Mouse (Mus musculus) monocyte, adult 5-6 weeks (primary cell): ENCODE results near the gene Dmac2. TPM values are rescaled to one million over a fixed set of nuclear protein-coding genes. Genes with fewer than 3 reads are reported as not detected.
A peak's percentile ranks its signal among the peaks of the same experiment; 100 is the strongest.

Source experiments
- ATAC-seq: fragments of 153-309, 156-312 bp; replicated peaks from 2 replicates; pipeline ENCODE4 v1.8.0; 2017; ENCODE audit warnings: mild to moderate bottlenecking; ENCODE audit not compliant: low TSS enrichment, insufficient number of reproducible peaks, severe bottlenecking, poor library complexity, low FRiP score
- total RNA-seq: library from RNA; stranded (forward); fragments of 200-1000, 200-491, 200-594 nt; gene quantifications from 3 replicates; pipeline ENCODE4 v1.2.3, GENCODE M21; 2017

Dmac2 gene
- total RNA-seq, 1 experiment from 2014 or later = 37.9 TPM

DNA sequence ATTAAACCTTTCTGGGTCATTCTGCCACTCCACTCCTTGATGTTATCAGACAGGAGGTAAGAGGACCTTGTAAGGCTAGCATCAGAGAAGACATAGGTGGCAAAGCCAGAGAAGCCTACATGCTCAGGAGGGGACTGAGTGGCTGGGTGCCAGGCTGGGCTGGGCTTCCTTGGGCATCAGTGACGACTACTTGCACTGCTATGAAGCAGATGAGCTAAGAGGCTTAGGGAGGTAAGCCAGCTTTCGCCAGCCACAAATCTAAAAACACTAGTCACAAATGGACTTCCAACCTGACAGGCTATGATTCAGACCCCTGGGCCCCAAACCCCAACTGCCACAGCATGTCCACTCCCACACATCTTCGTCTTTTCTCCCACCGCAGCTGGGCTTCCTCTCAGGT lies 25.4 kb downstream of the Dmac2 start:
- ATAC-seq = no peak

DNA sequence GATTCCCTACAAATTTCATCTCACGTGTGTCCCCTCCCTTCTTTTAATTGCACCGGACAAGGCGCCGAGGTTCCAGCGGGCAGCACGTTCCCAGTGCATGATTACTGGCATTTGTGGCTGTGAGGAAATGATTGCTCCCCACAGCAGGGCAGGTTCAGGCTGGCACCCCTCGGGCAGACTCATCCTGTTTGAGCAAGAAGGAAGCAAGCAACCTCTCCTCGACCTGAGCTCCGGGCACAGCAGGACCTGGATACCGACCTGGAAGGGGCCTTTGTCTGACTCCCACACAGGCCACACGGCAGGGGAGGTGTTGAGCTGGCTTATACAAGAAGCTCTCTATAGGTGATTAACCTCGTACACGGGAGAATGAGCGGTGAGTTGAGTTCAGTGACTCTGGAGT lies 25.9 kb downstream of the Dmac2 start:
- no peak for ATAC-seq

DNA sequence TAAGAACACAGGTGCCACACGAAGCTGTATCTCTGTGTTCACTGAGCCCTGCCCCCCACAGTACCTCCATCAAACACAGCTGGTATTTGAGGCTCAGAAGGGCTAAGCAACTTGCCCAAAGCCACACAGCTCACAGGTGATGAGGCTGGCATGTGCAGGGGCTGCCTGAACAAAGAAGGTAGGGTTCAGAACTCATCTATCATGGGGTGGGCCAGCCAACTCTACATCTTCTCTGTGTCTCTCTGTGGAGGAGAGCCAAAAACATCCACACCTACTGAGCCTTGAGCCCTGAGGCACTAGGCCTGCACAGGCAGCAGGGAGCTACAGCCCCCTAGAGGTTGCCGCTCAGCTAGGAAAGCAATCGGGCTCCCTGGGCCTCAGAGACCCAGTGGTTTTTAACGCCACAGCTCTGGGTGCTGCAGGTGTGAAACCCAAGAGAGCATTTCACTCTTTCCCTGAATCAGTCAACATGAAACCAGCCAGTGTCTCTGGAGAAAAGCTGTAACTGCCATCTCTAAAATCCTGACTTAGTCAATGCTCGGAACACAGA lies 28.4 kb downstream of the Dmac2 start:
- peak; percentile 20; the same call in 1 of the 2 replicates for ATAC-seq

DNA sequence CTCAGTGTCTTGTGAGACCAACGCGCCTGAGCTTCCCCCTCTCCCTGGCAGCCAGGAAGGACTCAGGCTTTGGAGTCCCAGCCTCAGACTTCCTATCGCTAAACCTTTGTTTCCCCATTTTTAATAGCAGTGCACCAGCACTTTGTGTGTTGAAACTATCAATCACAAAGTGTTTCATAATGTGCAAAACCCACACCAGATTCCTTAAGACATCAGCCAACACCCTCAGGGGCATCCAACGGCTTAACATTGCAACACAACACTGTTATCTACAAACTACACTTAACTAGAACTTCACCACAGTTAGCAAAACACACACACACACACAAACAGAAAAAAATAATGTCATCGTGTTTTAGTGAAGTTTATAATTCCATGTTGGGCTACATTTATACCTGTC lies 30.6 kb downstream of the Dmac2 start:
- 0 out of 2 replicates have a peak, but pooled peaks have one; percentile 12 for ATAC-seq

DNA sequence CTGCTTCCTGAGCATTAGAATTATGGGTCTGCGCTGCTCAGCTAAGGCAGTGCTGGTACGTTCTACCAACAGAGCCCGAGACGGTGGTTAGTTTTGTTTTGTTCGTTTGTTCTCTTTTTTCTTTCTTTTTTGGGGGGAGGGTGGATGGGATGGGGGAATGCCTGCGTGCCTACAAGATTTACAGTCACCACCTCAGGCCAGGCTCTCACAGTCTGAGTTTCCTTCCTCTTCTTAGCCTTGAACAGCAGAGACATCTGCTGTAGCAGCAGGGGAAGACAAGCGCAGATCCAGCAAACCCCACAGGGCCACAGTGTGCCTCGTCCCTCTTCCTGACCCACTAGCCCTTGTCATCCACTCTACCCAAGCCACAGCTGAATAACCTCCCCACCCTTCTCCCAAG lies 32.1 kb downstream of the Dmac2 start:
- ATAC-seq = peak; percentile 73

DNA sequence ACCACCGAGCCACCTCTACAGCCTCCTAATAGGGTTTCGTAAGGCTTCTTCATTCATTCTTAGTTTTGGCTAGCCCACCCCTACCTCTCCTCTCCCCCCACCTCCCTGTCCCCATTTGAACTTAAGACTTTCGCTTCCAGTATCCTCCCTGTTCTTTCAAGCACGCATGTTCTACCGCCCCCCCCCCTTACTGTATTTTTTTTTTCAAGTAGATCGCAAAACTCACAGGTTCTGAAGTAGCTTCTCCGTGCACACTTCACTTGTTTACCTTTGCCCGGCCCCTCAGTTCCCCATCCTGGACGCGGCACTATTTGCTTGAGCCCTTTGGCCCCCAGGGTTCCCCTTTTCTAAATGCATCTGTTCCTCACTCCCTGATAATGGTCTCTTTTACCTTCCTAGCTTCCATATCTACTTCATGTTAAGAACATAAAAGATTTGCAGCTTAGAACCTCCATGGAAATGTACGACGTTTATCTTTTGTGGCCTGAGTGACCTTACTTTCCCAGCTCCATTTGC lies 33.1 kb downstream of the Dmac2 start:
- peak; percentile 36; the same call in 1 of the 2 replicates for ATAC-seq

DNA sequence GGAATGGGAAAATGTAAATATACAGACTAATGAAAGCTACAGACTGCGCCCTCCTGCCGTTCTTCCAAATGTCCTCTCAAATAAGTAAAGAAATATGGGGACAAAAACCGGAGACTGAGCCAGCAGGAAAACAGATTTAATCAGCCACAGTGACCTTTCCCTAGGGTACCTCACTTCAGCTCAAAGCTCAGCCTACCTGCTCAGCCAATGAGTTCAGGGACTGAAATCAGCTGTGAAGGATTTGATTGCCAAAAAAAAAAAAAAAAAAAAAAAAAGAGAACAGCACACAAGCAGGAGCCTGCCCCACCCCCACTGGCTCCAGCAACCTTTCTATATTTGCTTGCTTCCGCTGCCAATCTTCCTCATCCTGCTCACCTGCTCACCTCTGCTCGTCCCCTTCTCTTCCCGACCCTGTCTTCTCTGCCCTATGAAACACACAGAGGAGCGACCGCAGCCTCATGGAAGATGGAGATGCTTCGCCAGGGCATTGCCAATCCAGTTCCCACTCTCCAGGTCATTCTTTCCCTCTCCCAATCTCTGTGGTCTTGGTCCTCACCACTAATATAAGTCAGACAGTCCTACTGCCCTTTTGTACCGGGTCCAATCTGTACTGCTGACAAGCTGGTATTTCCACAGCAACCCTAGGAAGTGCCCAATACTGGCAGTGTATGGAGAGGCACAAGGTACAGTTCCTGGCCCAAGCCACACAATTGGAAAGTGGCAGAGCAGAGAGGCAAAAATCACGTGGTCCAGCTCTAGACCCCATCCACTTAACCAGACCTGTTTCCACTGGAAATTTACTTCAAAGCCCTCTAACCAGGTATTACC lies 36.6 kb downstream of the Dmac2 start:
- ATAC-seq = no peak

DNA sequence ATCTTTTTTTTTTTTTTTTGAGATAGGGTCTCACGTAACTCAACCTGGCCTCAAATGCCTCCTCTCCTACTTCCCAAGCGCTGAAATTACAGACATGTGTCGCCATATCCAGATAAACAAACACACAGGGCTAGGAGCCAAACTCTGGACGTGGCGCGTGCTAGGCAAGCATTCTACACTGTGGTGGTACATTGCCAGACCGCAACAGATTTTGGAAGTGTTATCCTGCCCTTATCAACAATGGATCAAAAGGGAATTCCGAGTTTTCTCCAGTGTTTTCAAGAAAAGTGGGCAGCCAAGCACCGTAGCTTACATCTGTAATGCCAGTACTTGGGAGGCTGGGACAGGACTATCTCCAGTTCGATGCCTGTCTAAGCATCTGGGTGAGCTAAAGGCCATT lies 38.6 kb downstream of the Dmac2 start:
- ATAC-seq = no peak

DNA sequence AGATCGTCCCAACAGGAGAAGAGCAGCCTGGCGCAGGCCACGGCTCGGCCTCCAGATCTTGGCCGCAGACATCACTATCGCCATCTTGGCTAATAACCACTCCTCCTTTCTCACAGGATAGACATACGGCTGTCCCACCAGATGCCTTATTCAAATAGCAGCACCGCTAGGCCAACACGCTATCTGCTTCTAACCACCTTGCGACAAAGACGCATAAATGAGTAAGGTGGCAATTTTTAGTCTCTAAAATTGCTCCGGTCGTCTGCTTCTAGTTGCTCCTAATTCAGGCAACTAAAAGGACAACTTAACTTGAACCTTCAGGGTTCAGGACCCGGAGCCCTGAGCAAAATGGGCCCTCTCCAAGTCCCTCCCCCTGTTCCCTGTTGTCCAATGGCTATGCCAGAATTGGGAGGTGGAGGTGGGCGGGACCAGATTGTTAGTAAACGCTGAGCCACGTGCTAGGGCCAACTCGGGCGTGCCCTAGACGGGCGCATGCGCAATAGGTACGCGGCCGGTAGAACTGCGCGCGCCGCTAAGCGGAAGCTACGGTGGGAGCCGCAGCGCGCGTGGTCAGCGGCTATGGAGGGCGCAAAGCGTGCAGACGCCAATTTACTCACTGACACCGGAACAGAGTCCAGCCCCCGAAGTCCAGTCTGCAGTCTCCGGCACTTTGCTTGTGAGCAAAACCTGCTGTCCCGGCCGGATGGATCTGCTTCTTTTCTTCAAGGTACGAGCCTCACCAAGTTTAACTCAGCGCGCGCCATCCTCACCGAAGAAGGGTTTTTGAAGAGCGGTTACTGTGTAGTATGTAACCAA lies 39.7 kb downstream of the Dmac2 start, which contains the start of the genes Bckdha and Exosc5:
Bckdha (minus strand) TSS at position 325 of the 816 bp plus-strand sequence.
Exosc5 (plus strand) TSS at position 508 of the 816 bp plus-strand sequence.
- peak; percentile 96 for ATAC-seq

DNA sequence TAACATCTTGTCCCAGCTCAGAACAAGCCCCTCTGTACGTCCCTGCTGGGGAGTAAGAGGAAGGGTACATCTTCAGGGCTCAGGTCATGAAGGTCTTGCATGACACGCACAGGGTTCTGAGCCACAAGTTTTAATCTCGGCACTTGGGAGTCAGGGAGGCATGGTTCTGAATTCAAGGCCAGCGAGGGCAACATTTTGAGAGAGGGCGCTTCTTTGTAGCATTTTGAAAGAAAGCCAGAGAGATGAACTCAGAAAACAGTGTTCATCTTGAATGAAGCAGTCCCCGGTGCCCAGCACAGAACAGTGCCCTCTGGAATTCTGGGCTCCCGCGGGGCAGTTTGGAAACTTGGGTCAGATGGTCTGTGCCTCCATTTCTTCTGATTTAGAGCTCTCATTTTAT lies 47.2 kb downstream of the Dmac2 start:
- ATAC-seq = no peak

DNA sequence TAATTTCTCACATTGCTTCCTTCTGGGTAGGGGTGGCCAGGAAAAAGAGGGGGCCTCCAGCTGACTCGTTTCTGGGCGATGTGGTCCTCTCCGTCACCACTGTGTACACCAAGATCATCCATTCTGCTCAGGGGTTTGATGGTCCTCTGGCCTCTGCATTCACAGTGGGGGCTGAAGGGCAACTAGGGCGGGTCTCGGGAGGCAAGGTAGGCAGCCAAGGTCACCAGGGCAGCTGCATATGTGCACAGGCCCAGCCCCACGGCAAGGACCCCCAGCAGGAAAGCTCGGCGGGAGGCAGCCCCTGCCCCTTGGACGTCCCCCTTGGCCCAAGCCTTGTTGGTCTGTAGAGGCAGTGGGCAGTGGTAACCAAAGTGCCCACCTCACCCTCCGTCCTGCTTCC lies 49.9 kb downstream of the Dmac2 start:
- no peak for ATAC-seq

DNA sequence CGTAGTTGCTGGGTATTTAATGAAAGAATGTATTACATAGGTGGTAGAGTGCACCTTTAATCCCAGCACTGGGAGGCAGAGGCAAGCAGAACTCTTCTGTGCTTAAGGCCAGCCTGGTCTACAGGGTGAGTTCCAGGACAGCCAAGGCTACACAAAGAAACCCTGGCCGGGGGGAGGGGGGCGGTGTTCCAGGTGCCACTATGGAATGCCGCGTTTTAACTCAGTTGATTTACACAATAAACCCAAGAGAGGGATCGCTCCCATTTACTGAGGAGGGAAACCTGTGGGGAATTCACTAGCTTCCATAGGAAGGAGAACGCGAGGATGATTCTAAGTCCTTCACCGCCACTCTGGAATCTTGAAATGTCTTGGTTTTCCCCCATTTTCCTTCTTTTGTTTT lies 50.4 kb downstream of the Dmac2 start:
- no peak for ATAC-seq

DNA sequence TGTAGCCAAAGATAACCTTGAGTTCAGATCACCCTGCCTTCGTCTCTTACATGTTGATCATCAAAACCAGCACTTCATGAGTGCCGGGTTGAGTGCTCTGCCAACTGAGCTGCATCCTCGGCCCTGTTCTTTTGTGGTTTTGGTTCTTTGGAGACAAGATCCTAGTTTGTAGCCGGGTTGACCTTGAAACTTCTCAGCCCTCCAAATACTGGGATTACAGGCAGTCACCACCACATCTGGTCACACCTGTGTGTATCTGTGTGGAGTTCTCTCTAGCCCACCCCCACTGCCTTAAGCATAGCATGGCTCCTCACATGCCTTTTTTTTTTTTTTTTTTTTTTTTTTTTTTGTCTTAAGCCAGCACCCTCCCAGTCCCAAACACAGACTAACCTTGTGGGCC lies 50.9 kb downstream of the Dmac2 start:
- no peak for ATAC-seq

DNA sequence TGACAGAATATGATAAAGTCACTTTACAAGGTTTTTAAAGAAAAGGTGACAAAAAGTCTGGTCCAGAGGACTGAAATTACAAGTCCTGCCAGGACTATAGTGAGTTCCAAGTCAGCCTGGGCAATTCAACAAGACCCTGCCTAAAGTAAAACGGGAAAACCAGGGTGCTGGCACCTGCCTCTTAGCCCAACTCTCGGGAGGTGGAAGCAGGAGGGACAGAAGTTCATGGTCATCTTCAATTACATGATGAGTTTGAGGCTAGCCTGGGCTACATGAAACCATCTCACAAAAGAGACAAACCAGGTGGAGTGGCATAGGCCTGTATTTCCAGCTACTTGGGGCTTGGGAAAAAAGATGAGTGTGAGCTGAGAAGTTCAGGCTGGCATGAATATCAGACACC lies 52.5 kb downstream of the Dmac2 start:
- no peak for ATAC-seq

DNA sequence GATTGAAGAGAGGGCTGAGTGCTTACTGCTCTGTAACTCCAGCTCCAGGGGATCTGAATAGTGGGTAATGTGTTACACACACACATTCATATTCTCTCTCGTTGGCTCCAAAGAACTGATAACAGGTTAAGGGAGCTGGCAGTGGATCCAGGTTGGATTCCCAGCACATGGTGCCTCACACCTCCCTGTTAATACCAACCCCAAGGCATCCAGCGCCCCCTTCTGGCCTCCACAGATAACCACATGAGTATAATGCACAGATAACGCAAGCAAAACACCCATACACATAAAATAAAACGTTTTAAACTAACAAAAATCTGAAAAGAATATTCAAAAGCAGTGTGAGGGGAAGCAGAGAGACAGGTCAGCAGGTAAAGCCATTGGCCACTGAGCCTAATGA lies 53.2 kb downstream of the Dmac2 start:
- no peak for ATAC-seq

DNA sequence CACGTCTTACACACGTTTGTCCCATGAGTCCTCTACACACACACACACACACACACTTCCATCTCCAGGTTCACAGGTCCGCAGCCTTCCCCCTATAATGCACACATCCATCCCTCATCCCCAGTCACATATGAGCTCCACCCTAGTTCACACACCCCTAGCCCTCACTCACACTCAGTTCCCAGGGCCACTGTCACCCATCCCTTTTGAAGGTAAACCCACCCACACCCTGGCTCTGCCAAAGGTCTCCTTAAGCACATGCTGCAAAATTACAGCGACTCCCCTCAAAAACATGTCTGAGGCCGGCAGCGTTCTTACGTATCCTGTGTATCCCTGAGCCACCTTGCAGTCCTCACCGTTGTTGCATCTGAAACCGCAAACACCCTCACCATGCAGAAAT lies 55.1 kb downstream of the Dmac2 start:
- no peak for ATAC-seq

DNA sequence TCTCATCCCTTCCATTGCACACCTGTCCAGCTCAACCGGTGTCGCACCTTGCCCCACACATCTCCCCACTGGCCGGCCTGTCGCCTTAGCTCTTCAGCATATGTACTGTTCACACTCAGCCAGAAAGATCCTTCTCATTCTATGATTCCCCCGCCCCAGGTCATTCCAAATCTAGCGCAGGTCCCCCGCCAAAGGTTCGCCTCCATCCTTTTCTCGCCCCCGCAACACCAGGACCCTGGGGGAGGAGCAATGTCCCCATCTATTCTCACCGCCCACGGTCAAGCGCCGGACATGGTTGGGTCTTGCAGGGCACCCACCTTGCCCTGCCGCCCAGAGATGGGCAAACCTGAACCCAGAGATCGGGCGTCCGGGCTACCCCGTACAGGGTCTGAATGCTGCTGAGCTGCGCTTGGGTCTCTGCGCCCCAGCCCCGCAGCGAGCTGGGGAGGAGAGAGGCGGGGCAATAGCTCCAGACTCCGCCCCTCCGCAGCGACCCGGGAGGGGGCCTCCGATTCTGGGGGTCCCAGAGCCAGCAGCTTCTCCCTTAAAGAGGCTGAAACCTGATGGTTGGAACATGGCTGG lies 55.6 kb downstream of the Dmac2 start, which contains the start of gene Tmem91:
Tmem91 (minus strand) TSS at position 448 of the 582 bp plus-strand sequence.
- 0 out of 2 replicates have a peak, but pooled peaks have one; percentile 1 for ATAC-seq
